Mouse (Mus musculus) liver, postnatal 0 days (tissue): Measurements from ENCODE around the gene 4933424G06Rik.

Source experiments
- CTCF ChIP-seq: sonication (generic); IDR thresholded peaks from 2 replicates; pipeline ENCODE4 v1.5.1; 2016; ENCODE audit warnings: antibody characterized with exemption, low read depth
- EP300 ChIP-seq: IDR thresholded peaks from 2 replicates; pipeline ENCODE4 v1.6.1; 2016; ENCODE audit warnings: antibody characterized with exemption, low read depth, mild to moderate bottlenecking

- TF ChIP-seq CTCF (peak; percentile 66), EP300 (no peak)
Observed at GRCm38 (mm10) chr1:36746452-36746851, 36.5 kb downstream of the 4933424G06Rik start.
